Mouse (Mus musculus) hindlimb bud, embryonic 11.5 days (tissue): Measurements from ENCODE around the gene Gabra6.

ENCODE experiments used
- DNase-seq: peaks from one replicate; pipeline ENCODE4 v3.0.0-alpha.2; 2012; ENCODE audit warnings: low read depth, low spot score; ENCODE audit errors: extremely low spot score

Gabra6 gene

GRCm38 (mm10) chr11:42320882-42321281, at the start of gene Gabra6:
Gabra6 (minus strand) TSS chr11:42321072.
- no peak for DNase-seq

GRCm38 (mm10) chr11:42365544-42365943, 44.7 kb upstream of the Gabra6 start:
- DNase-seq, result no peak

GRCm38 (mm10) chr11:42332121-42332520, 11.2 kb upstream of the Gabra6 start:
- DNase-seq, result no peak

GRCm38 (mm10) chr11:42326262-42326661, 5.4 kb upstream of the Gabra6 start:
- no peak for DNase-seq

GRCm38 (mm10) chr11:42321560-42321959, 688 bp upstream of the Gabra6 start:
- DNase-seq, result no peak

- no peak for DNase-seq
Observed at GRCm38 (mm10) chr11:42319521-42319920, 1.4 kb downstream of the Gabra6 start.

- DNase-seq, result no peak
Observed at GRCm38 (mm10) chr11:42319101-42319500, 1.8 kb downstream of the Gabra6 start.

GRCm38 (mm10) chr11:42317985-42318384, 2.9 kb downstream of the Gabra6 start:
- no peak for DNase-seq

- DNase-seq, result no peak
Observed at GRCm38 (mm10) chr11:42314850-42315249, 6.0 kb downstream of the Gabra6 start.

GRCm38 (mm10) chr11:42310892-42311291, 10.0 kb downstream of the Gabra6 start:
- no peak for DNase-seq

GRCm38 (mm10) chr11:42309086-42309485, 11.8 kb downstream of the Gabra6 start:
- no peak for DNase-seq

- no peak for DNase-seq
Observed at GRCm38 (mm10) chr11:42306095-42306494, 14.8 kb downstream of the Gabra6 start.

GRCm38 (mm10) chr11:42258978-42259377, 61.9 kb downstream of the Gabra6 start:
- no peak for DNase-seq
